Mouse (Mus musculus) liver, adult 2 months (tissue): Measurements from ENCODE around the gene Chil3. TPM values are rescaled to one million over a fixed set of nuclear protein-coding genes. Genes with fewer than 3 reads are reported as not detected.
"Not testable (repeated sequence)": the region's sequence is repeated elsewhere in the genome, so short reads cannot be mapped to it uniquely, and the experiment has no call there.

Experiments used
- DNase-seq: peaks from one replicate; pipeline ENCODE4 v3.0.0-alpha.2; 2011; ENCODE audit warnings: low read depth, low spot score; ENCODE audit errors: extremely low read depth
- H3K27ac ChIP-seq: fragments of 200-500 bp; replicated peaks from 2 replicates; pipeline ENCODE4 v1.5.1; 2012; ENCODE audit warnings: low read depth, mild to moderate bottlenecking, control low read depth, inconsistent platforms, low read length; ENCODE audit not compliant: insufficient read depth
- H3K27me3 ChIP-seq: fragments of 200-500 bp; 2 replicates; pipeline ENCODE4 v1.6.1; 2012; ENCODE audit warnings: mild to moderate bottlenecking, moderate library complexity, low read length, inconsistent platforms; ENCODE audit not compliant: control insufficient read depth, insufficient read depth
- H3K36me3 ChIP-seq: fragments of 200-500 bp; 2 replicates; pipeline ENCODE4 v1.6.1; 2012; ENCODE audit warnings: low read length, inconsistent platforms; ENCODE audit not compliant: control insufficient read depth, insufficient read depth
- H3K4me1 ChIP-seq: fragments of 200-500 bp; 2 replicates; pipeline ENCODE4 v1.6.1; 2011; ENCODE audit warnings: low read length; ENCODE audit not compliant: control insufficient read depth, insufficient read depth
- H3K4me3 ChIP-seq: fragments of 200-500 bp; 2 replicates; pipeline ENCODE4 v1.5.1; 2011; ENCODE audit warnings: low read depth, mild to moderate bottlenecking, control low read depth, low read length, moderate library complexity; ENCODE audit not compliant: insufficient read depth
- H3K79me2 ChIP-seq: fragments of 200-500 bp; 2 replicates; pipeline ENCODE4 v1.6.1; 2012; ENCODE audit warnings: inconsistent platforms, mild to moderate bottlenecking, low read length, moderate library complexity; ENCODE audit not compliant: control insufficient read depth, insufficient read depth
- H3K9ac ChIP-seq: fragments of 200-500 bp; 2 replicates; pipeline ENCODE4 v1.6.1; 2012; ENCODE audit warnings: low read depth, mild to moderate bottlenecking, control low read depth, inconsistent platforms, low read length
- CTCF ChIP-seq: fragments of 200-500 bp; IDR thresholded peaks from 2 replicates; pipeline ENCODE4 v1.5.1; 2011; ENCODE audit warnings: low read depth, low read length, control low read depth
- POLR2A ChIP-seq: fragments of 200-500 bp; IDR thresholded peaks from 2 replicates; pipeline ENCODE4 v1.6.1; 2011; ENCODE audit warnings: low read length, control low read depth; ENCODE audit not compliant: insufficient read depth; ENCODE audit errors: extremely low read depth
- WGBS: fragments of 180-500 bp; shearing (Covaris S2); methylation state at CpG from one replicate; pipeline ENCODE4 v1.1.7; 2018; 5-methylcytosine and 5-hydroxymethylcytosine counted together
- polyA plus RNA-seq: library from polyadenylated mRNA; depleted of rRNA; stranded (reverse); fragments of >200 nt; gene quantifications from 2 replicates; pipeline ENCODE4 v1.2.3, GENCODE M21; 2012
- total RNA-seq: library from RNA; depleted of rRNA; stranded (reverse); fragments of >200 nt; gene quantifications from 2 replicates; pipeline ENCODE4 v1.2.3, GENCODE M21; 2014

Gene Chil3
- total and polyA plus RNA-seq, 2 experiments: 0.05 to 0.18 TPM

GRCm38 (mm10) chr3:106177509-106178189 is 10.3 kb upstream of the Chil3 start:
- no peak for DNase-seq
- H3K36me3 ChIP-seq: no peaks in the 10 kb centered on the region
- no peak overlapping the region for H3K4me3 ChIP-seq
- no peaks in the 10 kb centered on the region for H3K27me3 ChIP-seq
- H3K79me2 ChIP-seq: no peaks in the 10 kb centered on the region
- TF ChIP-seq CTCF (no peak), POLR2A (no peak)
- no peak overlapping the region for H3K27ac ChIP-seq
- no peaks in the 10 kb centered on the region for H3K4me1 ChIP-seq
- H3K9ac ChIP-seq: no peak overlapping the region
- WGBS: 82% methylated on average over 13 of the region's 13 CpGs

GRCm38 (mm10) chr3:106174971-106175370 is 7.6 kb upstream of the Chil3 start:
- not testable (repeated sequence) for H3K27ac ChIP-seq, H3K9ac ChIP-seq, H3K4me3 ChIP-seq, H3K79me2 ChIP-seq, H3K27me3 ChIP-seq, H3K36me3 ChIP-seq, H3K4me1 ChIP-seq, DNase-seq
- WGBS: 58% methylated on average over 2 of the region's 2 CpGs

- not testable (repeated sequence) for H3K4me3 ChIP-seq, H3K36me3 ChIP-seq, DNase-seq, H3K27ac ChIP-seq, H3K9ac ChIP-seq, H3K79me2 ChIP-seq, H3K27me3 ChIP-seq, H3K4me1 ChIP-seq
- WGBS: 70% methylated on average over 2 of the region's 2 CpGs
Measured at GRCm38 (mm10) chr3:106172506-106172905, 5.1 kb upstream of the Chil3 start.

GRCm38 (mm10) chr3:106171135-106171731 is 3.9 kb upstream of the Chil3 start:
- no peak for TF ChIP-seq CTCF
- TF ChIP-seq POLR2A: no peak
- WGBS: 77% methylated on average over 1 of the region's 1 CpGs
- Histone ChIP-seq H3K4me1 (no peaks in the 10 kb centered on the region), H3K27ac (no peak overlapping the region), H3K4me3 (no peak overlapping the region), H3K79me2 (no peaks in the 10 kb centered on the region), H3K36me3 (no peaks in the 10 kb centered on the region), H3K9ac (no peak overlapping the region), H3K27me3 (no peaks in the 10 kb centered on the region)
- DNase-seq: no peak

GRCm38 (mm10) chr3:106170522-106171053 is 3.2 kb upstream of the Chil3 start:
- peak; percentile 40 for DNase-seq
- no peaks in the 10 kb centered on the region for H3K79me2 ChIP-seq
- no peaks in the 10 kb centered on the region for H3K36me3 ChIP-seq
- no peaks in the 10 kb centered on the region for H3K4me1 ChIP-seq
- no peak overlapping the region for H3K9ac ChIP-seq
- TF ChIP-seq POLR2A: no peak
- no peak for TF ChIP-seq CTCF
- H3K27me3 ChIP-seq: no peaks in the 10 kb centered on the region
- H3K27ac ChIP-seq: no peak overlapping the region
- WGBS: 42% methylated on average over 1 of the region's 1 CpGs
- no peak overlapping the region for H3K4me3 ChIP-seq

GRCm38 (mm10) chr3:106154413-106154812 is 13.0 kb downstream of the Chil3 start:
- Histone ChIP-seq H3K27ac (no peak overlapping the region), H3K36me3 (no peaks in the 10 kb centered on the region), H3K79me2 (no peaks in the 10 kb centered on the region), H3K4me1 (no peaks in the 10 kb centered on the region), H3K27me3 (no peaks in the 10 kb centered on the region; the same call in 1 of the 2 replicates), H3K9ac (no peak overlapping the region), H3K4me3 (no peak overlapping the region)
- TF ChIP-seq POLR2A: no peak
- WGBS: 79% methylated on average over 2 of the region's 2 CpGs
- no peak for DNase-seq
